Mouse (Mus musculus) gastrocnemius, postnatal 14 days (tissue): ENCODE measurements around the gene Coro1a. TPM values are rescaled to one million over a fixed set of nuclear protein-coding genes. Genes with fewer than 3 reads are reported as not detected.

ENCODE experiments used
- DNase-seq: peaks from one replicate; pipeline ENCODE4 v3.0.0; 2021; ENCODE audit warnings: mixed read lengths
- intact Hi-C: fragments of 180-260 bp; cut with DNase I; formaldehyde crosslinking; loops from one replicate; pipeline ENCODE4 v1.15.1; 2025; ENCODE audit warnings: low total_unique reads
- total RNA-seq, 2 experiments: library from RNA; stranded (reverse); gene quantifications; 2 replicates each; pipeline ENCODE4 v1.2.3; 2021

Gene Coro1a
- total RNA-seq, 2 experiments from 2014 or later: 2.7 to 3.6 TPM

- DNase-seq: no peak
- intact Hi-C loops: no loop called here
Measured at GRCm38 (mm10) chr7:126657522-126657921, 50.1 kb downstream of the Coro1a start.

- intact Hi-C loops: no loop called here
Measured at GRCm38 (mm10) chr7:126655695-126656094, 51.9 kb downstream of the Coro1a start.

GRCm38 (mm10) chr7:126653991-126654390 lies 53.6 kb downstream of the Coro1a start:
- intact Hi-C loops: loop anchor here (5.0 kb wide), 1 partner anchor 38 kb away; no protein-coding TSS in a partner anchor
- no peak for DNase-seq

More at GRCm38 (mm10) chr7:126655695-126656094, 51.9 kb downstream of the Coro1a start:
- DNase-seq: no peak

DNA sequence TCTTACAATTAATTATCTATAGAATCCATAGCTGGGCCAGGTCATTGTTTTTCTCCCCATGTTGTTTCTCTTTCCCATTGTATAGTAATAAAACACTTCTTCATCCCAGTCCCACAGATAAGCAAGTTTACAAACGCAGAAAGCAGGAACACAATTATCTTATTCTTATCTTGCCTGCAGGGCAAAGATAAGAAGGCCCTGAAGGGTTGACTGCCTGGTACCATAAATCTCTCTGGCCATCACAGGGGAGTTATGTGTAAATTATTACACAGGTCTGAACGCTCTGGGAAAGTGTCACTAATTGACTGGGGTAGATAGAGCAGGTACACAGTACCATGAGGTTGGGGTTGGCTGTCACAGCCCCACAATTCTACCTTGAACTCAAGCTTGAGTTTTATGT lies 56.7 kb downstream of the Coro1a start:
- no peak for DNase-seq
- intact Hi-C loops: loop anchor here (5.0 kb wide), 1 partner anchor 41 kb away; no protein-coding TSS in a partner anchor

Other genes starting within 250 kb of the Coro1a start
- gene Atp2a1, start 244.7 kb downstream of the Coro1a start, total RNA-seq: over 10,000 TPM; 16,285 to 17,681 TPM
- gene Sh2b1, start 232.4 kb downstream of the Coro1a start, total RNA-seq: 10 to 100 TPM; 47.1 to 47.6 TPM
- 100 to 1,000 TPM; 117 to 146 TPM for gene Tufm, start 220.4 kb downstream of the Coro1a start, total RNA-seq
- 10 to 100 TPM; 31.1 to 32.4 TPM for gene Atxn2l, start 204.3 kb downstream of the Coro1a start, total RNA-seq
- 100 to 1,000 TPM; 135 to 136 TPM for gene Eif3c, start 141.4 kb downstream of the Coro1a start, total RNA-seq
- gene Apobr, start 122.8 kb downstream of the Coro1a start, total RNA-seq: under 1 TPM; 0.55 to 0.88 TPM
- 1 to 10 TPM; 6.5 to 7.6 TPM for gene Cln3, start 122.0 kb downstream of the Coro1a start, total RNA-seq
- gene Il27, start 112.8 kb downstream of the Coro1a start, total RNA-seq: not detected
- 10 to 100 TPM; 15.4 to 18.3 TPM for gene Nupr1, start 76.9 kb downstream of the Coro1a start, total RNA-seq
- 10 to 100 TPM; 23.2 to 24.6 TPM for gene Sgf29, start 58.5 kb downstream of the Coro1a start, total RNA-seq
- gene Sult1a1, start 31.4 kb downstream of the Coro1a start, total RNA-seq: 10 to 100 TPM; 20.3 to 45.9 TPM
- 10 to 100 TPM; 40.7 to 41.6 TPM for gene Bola2, start 12.4 kb downstream of the Coro1a start, total RNA-seq
- gene Slx1b, start 12.0 kb downstream of the Coro1a start, total RNA-seq: 1 to 10 TPM; 3.7 to 4.6 TPM
- 10 to 100 TPM; 35.0 to 40.0 TPM for gene Mapk3, start 51.8 kb upstream of the Coro1a start, total RNA-seq
- gene Gdpd3, start 58.5 kb upstream of the Coro1a start, total RNA-seq: 1 to 10 TPM in 1 of 2 experiments, under 1 TPM in 1; 0.92 to 1.8 TPM
- 10 to 100 TPM; 52.4 to 64.9 TPM for gene Ypel3, start 69.2 kb upstream of the Coro1a start, total RNA-seq
- under 1 TPM; 0.31 to 0.55 TPM for gene Tbx6, start 73.7 kb upstream of the Coro1a start, total RNA-seq
- gene Ppp4c, start 84.7 kb upstream of the Coro1a start, total RNA-seq: 10 to 100 TPM; 28.0 to 33.6 TPM
- gene Fam57b, start 89.9 kb upstream of the Coro1a start, total RNA-seq: 10 to 100 TPM; 12.5 to 14.2 TPM
- not detected for gene 4930451I11Rik, start 123.9 kb upstream of the Coro1a start, total RNA-seq
- not detected for gene Doc2a, start 139.6 kb upstream of the Coro1a start, total RNA-seq
- 1 to 10 TPM; 6.1 to 8.5 TPM for gene Hirip3, start 154.2 kb upstream of the Coro1a start, total RNA-seq
- gene Ino80e, start 154.6 kb upstream of the Coro1a start, total RNA-seq: 10 to 100 TPM; 13.7 to 14.1 TPM
- 10 to 100 TPM; 33.1 to 33.5 TPM for gene Taok2, start 176.9 kb upstream of the Coro1a start, total RNA-seq
- gene Tmem219, start 215.1 kb upstream of the Coro1a start, total RNA-seq: 10 to 100 TPM; 11.9 to 13.1 TPM
- 1 to 10 TPM; 2.5 to 3.2 TPM for gene Kctd13, start 221.1 kb upstream of the Coro1a start, total RNA-seq
- not detected for gene Asphd1, start 241.8 kb upstream of the Coro1a start, total RNA-seq
- gene Sez6l2, start 242.8 kb upstream of the Coro1a start, total RNA-seq: 1 to 10 TPM; 7.3 to 7.5 TPM